Mouse (Mus musculus) spleen, embryonic (tissue): ENCODE results near the gene Hdac7.

Source experiments
- CTCF ChIA-PET: fragments of 350-600 bp; sonication (Branson Sonifier 250); formaldehyde crosslinking; loops from one replicate; lab custom pipeline; 2022; lab: Charles Lee

Hdac7 gene

GRCm38 (mm10) chr15:97796674-97797310, 47.5 kb downstream of the Hdac7 start:
- CTCF ChIA-PET = no interaction called here

- CTCF ChIA-PET = interaction anchor here (0.5 kb wide), 1 partner anchor 360 kb away, joined by 3 read pairs; no protein-coding TSS in a partner anchor
Observed at GRCm38 (mm10) chr15:97795559-97796235, 48.6 kb downstream of the Hdac7 start.

- CTCF ChIA-PET = no interaction called here
Observed at GRCm38 (mm10) chr15:97794268-97794667, 50.0 kb downstream of the Hdac7 start.

GRCm38 (mm10) chr15:97793386-97794153, 50.7 kb downstream of the Hdac7 start:
- CTCF ChIA-PET = no interaction called here

GRCm38 (mm10) chr15:97791126-97791700, 53.1 kb downstream of the Hdac7 start:
- CTCF ChIA-PET = interaction anchor here (0.8 to 1.0 kb wide), 2 partner anchors 27 to 514 kb away, joined by 3 read pairs; no protein-coding TSS in a partner anchor

GRCm38 (mm10) chr15:97789761-97790505, 54.4 kb downstream of the Hdac7 start:
- CTCF ChIA-PET = interaction anchor here (0.7 kb wide), 1 partner anchor 58 kb away, joined by 3 read pairs; no protein-coding TSS in a partner anchor

GRCm38 (mm10) chr15:97788821-97789220, 55.5 kb downstream of the Hdac7 start:
- CTCF ChIA-PET = no interaction called here

- CTCF ChIA-PET = interaction anchor here (0.5 kb wide), 1 partner anchor 1264 kb away, joined by 12 read pairs; no protein-coding TSS in a partner anchor
Observed at GRCm38 (mm10) chr15:97787799-97788667, 56.3 kb downstream of the Hdac7 start.

- CTCF ChIA-PET = interaction anchor here (0.5 to 1.1 kb wide), 2 partner anchors 61 to 1263 kb away, joined by 3 to 12 read pairs; no protein-coding TSS in a partner anchor
Observed at GRCm38 (mm10) chr15:97787148-97787798, 57.0 kb downstream of the Hdac7 start.

- CTCF ChIA-PET = interaction anchor here (1.1 kb wide), 1 partner anchor 62 kb away, joined by 3 read pairs; no protein-coding TSS in a partner anchor
Observed at GRCm38 (mm10) chr15:97786412-97787112, 57.7 kb downstream of the Hdac7 start.

- CTCF ChIA-PET = interaction anchor here (1.1 kb wide), 1 partner anchor 63 kb away, joined by 3 read pairs; no protein-coding TSS in a partner anchor
Observed at GRCm38 (mm10) chr15:97785731-97786411, 58.4 kb downstream of the Hdac7 start.

- CTCF ChIA-PET = interaction anchor here (1.3 kb wide), 1 partner anchor 66 kb away, joined by 3 read pairs; no protein-coding TSS in a partner anchor
Observed at GRCm38 (mm10) chr15:97784561-97785161, 59.6 kb downstream of the Hdac7 start.

- CTCF ChIA-PET = interaction anchor here (1.3 kb wide), 1 partner anchor 67 kb away, joined by 3 read pairs; no protein-coding TSS in a partner anchor
Observed at GRCm38 (mm10) chr15:97784092-97784559, 60.2 kb downstream of the Hdac7 start.

- CTCF ChIA-PET = no interaction called here
Observed at GRCm38 (mm10) chr15:97782749-97783105, 61.6 kb downstream of the Hdac7 start.

GRCm38 (mm10) chr15:97781961-97782748, 62.1 kb downstream of the Hdac7 start:
- CTCF ChIA-PET = no interaction called here

- CTCF ChIA-PET = interaction anchor here (1.2 kb wide), 1 partner anchor 60 kb away, joined by 4 read pairs; no protein-coding TSS in a partner anchor
Observed at GRCm38 (mm10) chr15:97780611-97781031, 63.7 kb downstream of the Hdac7 start.
